ENCODE assay signal across 8 mouse cellular contexts in genomic region chr12:11455549-11456194, GRCm38 (mm10). TPM values are rescaled to one million over a fixed set of nuclear protein-coding genes. Genes with fewer than 3 reads are reported as not detected.
DNase-seq lines count a peak whose midpoint lies in the region; ATAC-seq lines count a peak whose summit lies in the region.

Gene Rad51ap2 (plus strand): TSS chr12:11456079.

- ATAC-seq in megakaryocyte, adult 5-6 weeks (ENCODE audit: poor library complexity, severe bottlenecking) = peak; percentile 68

- peak; percentile 98 for DNase-seq in adrenal gland, postnatal 10 days
- peak; percentile 94 for DNase-seq in embryo, embryonic 10 days (ENCODE audit: low spot score)
- peak; percentile 85 for DNase-seq in gastrocnemius, postnatal 14 days
- peak; percentile 32 for DNase-seq in induced T-regulatory cell, adult 2 months (ENCODE audit: low read depth)
- peak; percentile 54 to 85 for DNase-seq in left cerebral cortex, adult 8-10 months (ENCODE audit: low spot score in 2 of 2)
- DNase-seq in right cerebral cortex, postnatal 10 days (ENCODE audit: low spot score in 2 of 2) = peak; percentile 93 to 94
- peak; percentile 82 to 86 for DNase-seq in urinary bladder, postnatal 4 days (ENCODE audit: low spot score in 2 of 2)

- intact Hi-C loops in gastrocnemius, postnatal 14 days (cut with DNase I; ENCODE audit: low total_unique reads) = no loop called here

RNA-seq across cellular contexts. Expression of gene Rad51ap2, which starts in this region (rescaled TPM):
- total RNA-seq in adrenal gland, postnatal 10 days (2021) = under 1 TPM; 0.12 to 0.58 TPM
- total RNA-seq in gastrocnemius, postnatal 14 days (2021) = not detected
- 1 to 10 TPM; 2.6 to 3.2 (median 2.8) TPM for total RNA-seq in left cerebral cortex, adult 8-10 months (2022)
- not detected in 2 replicates for total RNA-seq in megakaryocyte, adult 5-6 weeks (2015)
- not detected in 2 replicates for total RNA-seq in megakaryocyte, adult 5-6 weeks (2017)

Comparison
In these comparisons a context has a peak if more than half of its experiments do, and no peak if none do; other contexts are left out.
1. Peak in every context shown above with its lines: DNase-seq and ATAC-seq.
2. Peak in DNase-seq in adrenal gland, postnatal 10 days; RNA of the gene not detected or under 1 TPM.
3. Peak in DNase-seq in gastrocnemius, postnatal 14 days; RNA of the gene not detected or under 1 TPM.
4. Peak in ATAC-seq in megakaryocyte, adult 5-6 weeks; RNA of the gene not detected or under 1 TPM.
5. DNase-seq: peak in every context shown above with its lines; median percentile 98 in adrenal gland, postnatal 10 days; 94 in embryo, embryonic 10 days; 94 in right cerebral cortex, postnatal 10 days; 85 in gastrocnemius, postnatal 14 days; 84 in urinary bladder, postnatal 4 days; 70 in left cerebral cortex, adult 8-10 months; 32 in induced T-regulatory cell, adult 2 months.